Mouse (Mus musculus): ENCODE results near the gene Celsr2. TPM values are rescaled to one million over a fixed set of nuclear protein-coding genes. Genes with fewer than 3 reads are reported as not detected.

The Celsr2 gene
- polyA plus RNA-seq, 1 experiment from 2014 or later = 11.0 TPM

- ATAC-seq (ENCODE audit: insufficient number of reproducible peaks, insufficient read depth, low FRiP score, low TSS enrichment) = no peak
- no peaks in the 10 kb centered on the region for H3K36me3 ChIP-seq
- H3K9me3 ChIP-seq = no peaks in the 10 kb centered on the region
- WGBS = 83% methylated on average over 3 of the region's 3 CpGs
- H3K27me3 ChIP-seq = no peaks in the 10 kb centered on the region
- no peak overlapping the region for H3K27ac ChIP-seq
- no peak overlapping the region for H3K4me3 ChIP-seq
- H3K9ac ChIP-seq = no peak overlapping the region
- no peak overlapping the region for H3K4me2 ChIP-seq (replicated peaks)
- H3K4me1 ChIP-seq = no peaks in the 10 kb centered on the region
These were observed 47.5 kb downstream of the Celsr2 start for GRCm38 (mm10) chr3:108367828-108368227.

- no peak for ATAC-seq (ENCODE audit: insufficient number of reproducible peaks, insufficient read depth, low FRiP score, low TSS enrichment)
These were observed 48.2 kb downstream of the Celsr2 start for GRCm38 (mm10) chr3:108367173-108367572.

GRCm38 (mm10) chr3:108364270-108364995 is 50.9 kb downstream of the Celsr2 start, which contains the start of gene Mybphl:
Mybphl (plus strand) TSS chr3:108364911.
- Histone ChIP-seq H3K36me3 (no peaks in the 10 kb centered on the region), H3K27me3 (no peaks in the 10 kb centered on the region), H3K4me2 (replicated peaks) (no peak within 1 kb of the TSS), H3K9me3 (no peaks in the 10 kb centered on the region), H3K4me3 (no peak within 1 kb of the TSS), H3K27ac (no peak within 1 kb of the TSS), H3K9ac (no peak within 1 kb of the TSS), H3K4me1 (peaks cover 15% of the 10 kb centered on the region)
- ATAC-seq (ENCODE audit: insufficient number of reproducible peaks, insufficient read depth, low FRiP score, low TSS enrichment) = no peak
- WGBS = 62% methylated on average over 9 of the region's 9 CpGs

More at GRCm38 (mm10) chr3:108367173-108367572, 48.2 kb downstream of the Celsr2 start:
- no peak overlapping the region for H3K4me2 ChIP-seq (replicated peaks)
- no peaks in the 10 kb centered on the region for H3K9me3 ChIP-seq
- H3K9ac ChIP-seq = no peak overlapping the region
- H3K27ac ChIP-seq = no peak overlapping the region
- no peaks in the 10 kb centered on the region for H3K27me3 ChIP-seq
- H3K36me3 ChIP-seq = no peaks in the 10 kb centered on the region
- H3K4me3 ChIP-seq = no peak overlapping the region
- WGBS = 64% methylated on average over 9 of the region's 9 CpGs
- H3K4me1 ChIP-seq = no peaks in the 10 kb centered on the region

GRCm38 (mm10) chr3:108363626-108364025 is 51.7 kb downstream of the Celsr2 start:
- Histone ChIP-seq H3K27ac (no peak overlapping the region), H3K9me3 (no peaks in the 10 kb centered on the region), H3K36me3 (no peaks in the 10 kb centered on the region), H3K4me1 (peaks cover 15% of the 10 kb centered on the region), H3K4me2 (replicated peaks) (no peak overlapping the region), H3K9ac (no peak overlapping the region), H3K4me3 (no peak overlapping the region), H3K27me3 (no peaks in the 10 kb centered on the region)
- ATAC-seq (ENCODE audit: insufficient number of reproducible peaks, insufficient read depth, low FRiP score, low TSS enrichment) = no peak
- 75% methylated on average over 3 of the region's 3 CpGs for WGBS

- H3K27ac ChIP-seq = peak overlapping the region; percentile 67
- 8% methylated on average over 7 of the region's 7 CpGs for WGBS
- peaks cover 19% of the 10 kb centered on the region for H3K36me3 ChIP-seq
- H3K9ac ChIP-seq = no peak overlapping the region
- H3K4me3 ChIP-seq = no peak overlapping the region
- no peaks in the 10 kb centered on the region for H3K27me3 ChIP-seq
- 0 out of 2 replicates have a peak overlapping the region, but pooled peaks have one; percentile 29 for H3K4me2 ChIP-seq (replicated peaks)
- peaks cover 15% of the 10 kb centered on the region for H3K4me1 ChIP-seq
- no peak for ATAC-seq (ENCODE audit: insufficient number of reproducible peaks, insufficient read depth, low FRiP score, low TSS enrichment)
- H3K9me3 ChIP-seq = no peaks in the 10 kb centered on the region
These were observed 54.5 kb downstream of the Celsr2 start for GRCm38 (mm10) chr3:108360894-108361293.

GRCm38 (mm10) chr3:108358445-108358844 is 56.9 kb downstream of the Celsr2 start:
- 81% methylated on average over 6 of the region's 6 CpGs for WGBS
- H3K4me3 ChIP-seq = no peak overlapping the region
- no peak overlapping the region for H3K27ac ChIP-seq
- ATAC-seq (ENCODE audit: insufficient number of reproducible peaks, insufficient read depth, low FRiP score, low TSS enrichment) = no peak
- peaks cover 43% of the 10 kb centered on the region for H3K36me3 ChIP-seq
- no peaks in the 10 kb centered on the region for H3K9me3 ChIP-seq
- peaks cover 15% of the 10 kb centered on the region for H3K4me1 ChIP-seq
- no peaks in the 10 kb centered on the region for H3K27me3 ChIP-seq
- no peak overlapping the region for H3K9ac ChIP-seq
- no peak overlapping the region for H3K4me2 ChIP-seq (replicated peaks)

GRCm38 (mm10) chr3:108357051-108357450 is 58.3 kb downstream of the Celsr2 start:
- Histone ChIP-seq H3K4me3 (no peak overlapping the region), H3K9me3 (no peaks in the 10 kb centered on the region), H3K9ac (no peak overlapping the region), H3K4me1 (peaks cover 15% of the 10 kb centered on the region), H3K36me3 (peaks cover 53% of the 10 kb centered on the region), H3K4me2 (replicated peaks) (no peak overlapping the region), H3K27ac (no peak overlapping the region), H3K27me3 (no peaks in the 10 kb centered on the region)
- WGBS = 78% methylated on average over 10 of the region's 10 CpGs
- ATAC-seq (ENCODE audit: insufficient number of reproducible peaks, insufficient read depth, low FRiP score, low TSS enrichment) = no peak

- H3K27me3 ChIP-seq = no peaks in the 10 kb centered on the region
- no peak overlapping the region for H3K9ac ChIP-seq
- no peak overlapping the region for H3K4me2 ChIP-seq (replicated peaks)
- H3K4me3 ChIP-seq = no peak overlapping the region
- 86% methylated on average over 3 of the region's 3 CpGs for WGBS
- H3K27ac ChIP-seq = no peak overlapping the region
- H3K36me3 ChIP-seq = peaks cover 61% of the 10 kb centered on the region
- H3K9me3 ChIP-seq = no peaks in the 10 kb centered on the region
- no peaks in the 10 kb centered on the region for H3K4me1 ChIP-seq
- no peak for ATAC-seq (ENCODE audit: insufficient number of reproducible peaks, insufficient read depth, low FRiP score, low TSS enrichment)
These were observed 60.1 kb downstream of the Celsr2 start for GRCm38 (mm10) chr3:108355245-108355644.

- H3K4me3 ChIP-seq = no peak overlapping the region
- ATAC-seq (ENCODE audit: insufficient number of reproducible peaks, insufficient read depth, low FRiP score, low TSS enrichment) = no peak
- peaks cover 60% of the 10 kb centered on the region for H3K36me3 ChIP-seq
- H3K9me3 ChIP-seq = no peaks in the 10 kb centered on the region
- no peak overlapping the region for H3K9ac ChIP-seq
- no peaks in the 10 kb centered on the region for H3K27me3 ChIP-seq
- no peak overlapping the region for H3K27ac ChIP-seq
- H3K4me2 ChIP-seq (replicated peaks) = no peak overlapping the region
- H3K4me1 ChIP-seq = no peaks in the 10 kb centered on the region
- WGBS = 83% methylated on average over 9 of the region's 9 CpGs
These were observed 67.0 kb downstream of the Celsr2 start for GRCm38 (mm10) chr3:108348376-108348775.

- Histone ChIP-seq H3K36me3 (peaks cover 63% of the 10 kb centered on the region), H3K9me3 (no peaks in the 10 kb centered on the region), H3K27me3 (no peaks in the 10 kb centered on the region), H3K27ac (no peak overlapping the region), H3K4me3 (no peak overlapping the region), H3K9ac (no peak overlapping the region), H3K4me2 (replicated peaks) (no peak overlapping the region), H3K4me1 (no peaks in the 10 kb centered on the region)
- WGBS = 86% methylated on average over 7 of the region's 7 CpGs
- no peak for ATAC-seq (ENCODE audit: insufficient number of reproducible peaks, insufficient read depth, low FRiP score, low TSS enrichment)
These were observed 69.5 kb downstream of the Celsr2 start for GRCm38 (mm10) chr3:108345855-108346254.

GRCm38 (mm10) chr3:108342185-108342584 is 73.2 kb downstream of the Celsr2 start:
- ATAC-seq (ENCODE audit: insufficient number of reproducible peaks, insufficient read depth, low FRiP score, low TSS enrichment) = no peak
- 71% methylated on average over 7 of the region's 7 CpGs for WGBS
- H3K27ac ChIP-seq = no peak overlapping the region
- H3K4me2 ChIP-seq (replicated peaks) = no peak overlapping the region
- no peaks in the 10 kb centered on the region for H3K27me3 ChIP-seq
- H3K4me3 ChIP-seq = no peak overlapping the region
- peaks cover 64% of the 10 kb centered on the region for H3K36me3 ChIP-seq
- no peak overlapping the region for H3K9ac ChIP-seq
- H3K9me3 ChIP-seq = no peaks in the 10 kb centered on the region
- H3K4me1 ChIP-seq = no peaks in the 10 kb centered on the region

- ATAC-seq (ENCODE audit: insufficient number of reproducible peaks, insufficient read depth, low FRiP score, low TSS enrichment) = no peak
- Histone ChIP-seq H3K4me3 (no peak overlapping the region), H3K27ac (no peak overlapping the region), H3K4me2 (replicated peaks) (no peak overlapping the region), H3K36me3 (peaks cover 65% of the 10 kb centered on the region), H3K27me3 (no peaks in the 10 kb centered on the region), H3K9me3 (no peaks in the 10 kb centered on the region), H3K9ac (no peak overlapping the region), H3K4me1 (no peaks in the 10 kb centered on the region)
- WGBS = 66% methylated on average over 2 of the region's 2 CpGs
These were observed 74.3 kb downstream of the Celsr2 start for GRCm38 (mm10) chr3:108341040-108341439.
